Mouse (Mus musculus) monocyte, adult 2 months (primary cell): ENCODE results near the gene Arhgap44.

Experiments used
- DNase-seq, 2 experiments: peaks; one replicate each; pipeline ENCODE4 v3.0.0; 2022; ENCODE audit warnings: low spot score in 2 of 2, low read depth in 1 of 2

The Arhgap44 gene

GRCm38 (mm10) chr11:65137145-65137652 is 25.6 kb downstream of the Arhgap44 start:
- DNase-seq, result no peak

GRCm38 (mm10) chr11:65135251-65135739 is 27.5 kb downstream of the Arhgap44 start:
- DNase-seq, result no peak

GRCm38 (mm10) chr11:65133661-65134060 is 29.1 kb downstream of the Arhgap44 start:
- DNase-seq, result no peak

GRCm38 (mm10) chr11:65129110-65129509 is 33.7 kb downstream of the Arhgap44 start:
- no peak for DNase-seq

- DNase-seq, result no peak
These were observed 34.1 kb downstream of the Arhgap44 start for GRCm38 (mm10) chr11:65128666-65129065.

- no peak for DNase-seq
These were observed 36.2 kb downstream of the Arhgap44 start for GRCm38 (mm10) chr11:65126566-65126965.

- DNase-seq, result no peak
These were observed 37.8 kb downstream of the Arhgap44 start for GRCm38 (mm10) chr11:65124913-65125418.

GRCm38 (mm10) chr11:65120276-65120675 is 42.5 kb downstream of the Arhgap44 start:
- no peak for DNase-seq

- DNase-seq, result no peak
These were observed 47.0 kb downstream of the Arhgap44 start for GRCm38 (mm10) chr11:65115811-65116210.

- no peak for DNase-seq
These were observed 50.7 kb downstream of the Arhgap44 start for GRCm38 (mm10) chr11:65112086-65112485.

- no peak for DNase-seq
These were observed 51.1 kb downstream of the Arhgap44 start for GRCm38 (mm10) chr11:65111651-65112050.

- DNase-seq, result no peak
These were observed 52.7 kb downstream of the Arhgap44 start for GRCm38 (mm10) chr11:65110058-65110457.

GRCm38 (mm10) chr11:65107734-65108171 is 55.0 kb downstream of the Arhgap44 start:
- no peak for DNase-seq

GRCm38 (mm10) chr11:65107151-65107550 is 55.6 kb downstream of the Arhgap44 start:
- DNase-seq, result no peak

- DNase-seq, result no peak
These were observed 58.7 kb downstream of the Arhgap44 start for GRCm38 (mm10) chr11:65104076-65104475.

GRCm38 (mm10) chr11:65101206-65101605 is 61.6 kb downstream of the Arhgap44 start:
- no peak for DNase-seq

- no peak for DNase-seq
These were observed 62.7 kb downstream of the Arhgap44 start for GRCm38 (mm10) chr11:65100031-65100430.

GRCm38 (mm10) chr11:65097526-65098070 is 65.2 kb downstream of the Arhgap44 start:
- DNase-seq, result no peak

GRCm38 (mm10) chr11:65096866-65097265 is 65.9 kb downstream of the Arhgap44 start:
- no peak for DNase-seq

- DNase-seq, result no peak
These were observed 69.9 kb downstream of the Arhgap44 start for GRCm38 (mm10) chr11:65092851-65093250.

GRCm38 (mm10) chr11:65090386-65090785 is 72.4 kb downstream of the Arhgap44 start:
- DNase-seq, result no peak

GRCm38 (mm10) chr11:65089982-65090381 is 72.8 kb downstream of the Arhgap44 start:
- DNase-seq, result no peak

GRCm38 (mm10) chr11:65089282-65089681 is 73.5 kb downstream of the Arhgap44 start:
- no peak for DNase-seq
